Mouse (Mus musculus): Measurements from ENCODE around the gene Zbed6. TPM values are rescaled to one million over a fixed set of nuclear protein-coding genes. Genes with fewer than 3 reads are reported as not detected.
"Not testable (repeated sequence)": the region's sequence is repeated elsewhere in the genome, so short reads cannot be mapped to it uniquely, and the experiment has no call there.

Gene Zbed6
- polyA plus RNA-seq, 2 experiments = 11.4 TPM; not detected in 1

- Histone ChIP-seq H3K4me3 (replicated peaks; ENCODE audit: low read length) (no peak overlapping the region), H3K4me1 (ENCODE audit: control insufficient read depth, insufficient read depth, low read length) (no peaks in the 10 kb centered on the region), H3K36me3 (ENCODE audit: control insufficient read depth, insufficient read depth, low read length) (no peaks in the 10 kb centered on the region), H3K27ac (replicated peaks; ENCODE audit: low read depth, low read length) (no peak overlapping the region), H3K9ac (ENCODE audit: low read depth, low read length, severe bottlenecking) (no peak overlapping the region), H3K4me2 (replicated peaks; ENCODE audit: low read depth, low read length, severe bottlenecking) (no peak overlapping the region), H3K27me3 (ENCODE audit: control insufficient read depth, insufficient read depth, low read length) (no peaks in the 10 kb centered on the region), H3K9me3 (ENCODE audit: control insufficient read depth, low read length) (no peaks in the 10 kb centered on the region)
- DNase-seq (ENCODE audit: low spot score) = no peak
- no peak for TF ChIP-seq POLR2A (IDR thresholded peaks at IDR 0.05; ENCODE audit: borderline replicate concordance, extremely low read depth, insufficient read depth, insufficient read length)
- ATAC-seq (ENCODE audit: low FRiP score, low read depth) = no peak
- 81% methylated on average over 6 of the region's 6 CpGs for WGBS
Observed at GRCm38 (mm10) chr1:133670776-133671175, 10.1 kb upstream of the Zbed6 start.

DNA sequence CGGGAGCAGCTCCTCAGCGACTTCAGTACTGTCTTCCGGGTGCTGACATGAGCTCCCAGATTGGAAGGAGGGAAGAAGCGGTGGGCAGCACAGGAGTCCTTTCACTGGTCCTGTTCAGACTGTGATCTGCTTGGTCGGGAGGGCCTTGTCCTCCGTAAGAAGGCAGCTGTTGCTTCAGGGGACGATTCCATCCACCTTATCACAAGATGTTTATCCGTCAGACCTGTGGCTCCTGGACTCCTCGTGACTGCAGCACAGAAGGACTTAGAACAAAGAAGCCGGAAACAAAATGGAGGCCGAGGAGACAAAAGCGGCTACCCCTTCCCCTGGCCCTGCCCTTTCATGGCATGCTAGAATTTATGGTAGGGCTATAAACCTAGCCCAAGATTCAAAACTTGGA is 9.5 kb upstream of the Zbed6 start:
- no peak for DNase-seq (ENCODE audit: low spot score)
- WGBS = 78% methylated on average over 12 of the region's 12 CpGs
- no peaks in the 10 kb centered on the region for H3K36me3 ChIP-seq (ENCODE audit: control insufficient read depth, insufficient read depth, low read length)

GRCm38 (mm10) chr1:133668618-133669017 is 7.9 kb upstream of the Zbed6 start:
- H3K27me3 ChIP-seq (ENCODE audit: control insufficient read depth, insufficient read depth, low read length) = no peaks in the 10 kb centered on the region
- H3K36me3 ChIP-seq (ENCODE audit: control insufficient read depth, insufficient read depth, low read length) = no peaks in the 10 kb centered on the region
- no peak for TF ChIP-seq POLR2A (IDR thresholded peaks at IDR 0.05; ENCODE audit: borderline replicate concordance, extremely low read depth, insufficient read depth, insufficient read length)
- H3K4me3 ChIP-seq (replicated peaks; ENCODE audit: low read length) = no peak overlapping the region
- DNase-seq (ENCODE audit: low spot score) = no peak
- no peak overlapping the region for H3K4me2 ChIP-seq (replicated peaks; ENCODE audit: low read depth, low read length, severe bottlenecking)
- WGBS = 75% methylated on average over 3 of the region's 3 CpGs
- ATAC-seq (ENCODE audit: low FRiP score, low read depth) = no peak
- H3K9me3 ChIP-seq (ENCODE audit: control insufficient read depth, low read length) = no peaks in the 10 kb centered on the region
- H3K27ac ChIP-seq (replicated peaks; ENCODE audit: low read depth, low read length) = no peak overlapping the region
- no peak overlapping the region for H3K9ac ChIP-seq (ENCODE audit: low read depth, low read length, severe bottlenecking)
- no peaks in the 10 kb centered on the region for H3K4me1 ChIP-seq (ENCODE audit: control insufficient read depth, insufficient read depth, low read length)

More for the DNA sequence above, 9.5 kb upstream of the Zbed6 start:
- Histone ChIP-seq H3K9me3 (ENCODE audit: control insufficient read depth, low read length) (no peaks in the 10 kb centered on the region), H3K9ac (ENCODE audit: low read depth, low read length, severe bottlenecking) (no peak overlapping the region), H3K4me2 (replicated peaks; ENCODE audit: low read depth, low read length, severe bottlenecking) (no peak overlapping the region), H3K4me3 (replicated peaks; ENCODE audit: low read length) (no peak overlapping the region), H3K27ac (replicated peaks; ENCODE audit: low read depth, low read length) (no peak overlapping the region), H3K27me3 (ENCODE audit: control insufficient read depth, insufficient read depth, low read length) (no peaks in the 10 kb centered on the region), H3K4me1 (ENCODE audit: control insufficient read depth, insufficient read depth, low read length) (no peaks in the 10 kb centered on the region)
- no peak for ATAC-seq (ENCODE audit: low FRiP score, low read depth)
- TF ChIP-seq POLR2A (IDR thresholded peaks at IDR 0.05; ENCODE audit: borderline replicate concordance, extremely low read depth, insufficient read depth, insufficient read length) = no peak

GRCm38 (mm10) chr1:133667721-133668120 is 7.0 kb upstream of the Zbed6 start:
- WGBS = 49% methylated on average over 7 of the region's 7 CpGs
- Histone ChIP-seq H3K27ac (replicated peaks; ENCODE audit: low read depth, low read length) (no peak overlapping the region), H3K9ac (ENCODE audit: low read depth, low read length, severe bottlenecking) (no peak overlapping the region), H3K4me1 (ENCODE audit: control insufficient read depth, insufficient read depth, low read length) (no peaks in the 10 kb centered on the region), H3K36me3 (ENCODE audit: control insufficient read depth, insufficient read depth, low read length) (no peaks in the 10 kb centered on the region), H3K4me2 (replicated peaks; ENCODE audit: low read depth, low read length, severe bottlenecking) (no peak overlapping the region), H3K4me3 (replicated peaks; ENCODE audit: low read length) (no peak overlapping the region), H3K9me3 (ENCODE audit: control insufficient read depth, low read length) (no peaks in the 10 kb centered on the region), H3K27me3 (ENCODE audit: control insufficient read depth, insufficient read depth, low read length) (no peaks in the 10 kb centered on the region)
- no peak for TF ChIP-seq POLR2A (IDR thresholded peaks at IDR 0.05; ENCODE audit: borderline replicate concordance, extremely low read depth, insufficient read depth, insufficient read length)
- DNase-seq (ENCODE audit: low spot score) (no peak), ATAC-seq (ENCODE audit: low FRiP score, low read depth) (no peak)

DNA sequence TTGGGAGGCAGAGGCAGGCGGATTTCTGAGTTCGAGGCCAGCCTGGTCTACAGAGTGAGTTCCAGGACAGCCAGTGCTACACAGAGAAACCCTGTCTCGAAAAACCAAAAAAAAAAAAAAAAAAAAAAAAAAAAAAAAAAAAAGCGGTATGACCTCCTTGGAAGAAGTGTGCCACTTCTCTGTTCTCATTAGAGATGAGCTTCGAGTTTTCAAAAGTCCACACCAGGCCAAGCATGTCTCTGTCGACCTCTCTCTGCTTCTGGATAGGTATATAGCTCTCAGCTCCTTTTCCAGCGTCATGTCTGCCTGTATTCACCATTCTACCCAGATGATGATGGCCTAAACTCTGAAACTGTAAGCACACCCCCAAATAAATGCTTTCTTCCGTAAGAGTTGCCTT is 5.0 kb upstream of the Zbed6 start:
- ATAC-seq (ENCODE audit: low FRiP score, low read depth); DNase-seq (ENCODE audit: low spot score): not testable (repeated sequence)
- WGBS = 88% methylated on average over 6 of the region's 8 CpGs

More for the DNA sequence above, 5.0 kb upstream of the Zbed6 start:
- H3K4me3 ChIP-seq (replicated peaks; ENCODE audit: low read length); H3K9me3 ChIP-seq (ENCODE audit: control insufficient read depth, low read length); H3K27ac ChIP-seq (replicated peaks; ENCODE audit: low read depth, low read length); H3K36me3 ChIP-seq (ENCODE audit: control insufficient read depth, insufficient read depth, low read length); H3K4me2 ChIP-seq (replicated peaks; ENCODE audit: low read depth, low read length, severe bottlenecking); H3K9ac ChIP-seq (ENCODE audit: low read depth, low read length, severe bottlenecking); H3K4me1 ChIP-seq (ENCODE audit: control insufficient read depth, insufficient read depth, low read length); H3K27me3 ChIP-seq (ENCODE audit: control insufficient read depth, insufficient read depth, low read length): not testable (repeated sequence)

Measured in limb, embryonic 14.5 days (tissue).